Mouse (Mus musculus) granulocyte monocyte progenitor cell, adult 5-6 weeks (primary cell): Measurements from ENCODE around the gene Itgb1bp1. TPM values are rescaled to one million over a fixed set of nuclear protein-coding genes. Genes with fewer than 3 reads are reported as not detected.

Experiments
- ATAC-seq: replicated peaks from 2 replicates; pipeline ENCODE4 v1.8.0; 2016; ENCODE audit warnings: mild to moderate bottlenecking, moderate TSS enrichment, inconsistent platforms; ENCODE audit not compliant: poor library complexity, severe bottlenecking
- total RNA-seq, 2 experiments: library from RNA; stranded (forward) in 1 of 2; stranded (reverse) in 1 of 2; fragments of 200-712, 200-1000 nt in 1 of 2; fragments of >200 nt in 1 of 2; fragmentation: Nextera tagmentation in 1 of 2; gene quantifications; 2 replicates each; pipeline ENCODE4 v1.2.3; 2014 to 2017

Itgb1bp1 gene
- total RNA-seq, 2 experiments from 2014 or later, result 32.0 to 40.8 TPM

- ATAC-seq, result no peak
Measured at GRCm38 (mm10) chr12:21302361-21302783, 16.3 kb upstream of the Itgb1bp1 start.

DNA sequence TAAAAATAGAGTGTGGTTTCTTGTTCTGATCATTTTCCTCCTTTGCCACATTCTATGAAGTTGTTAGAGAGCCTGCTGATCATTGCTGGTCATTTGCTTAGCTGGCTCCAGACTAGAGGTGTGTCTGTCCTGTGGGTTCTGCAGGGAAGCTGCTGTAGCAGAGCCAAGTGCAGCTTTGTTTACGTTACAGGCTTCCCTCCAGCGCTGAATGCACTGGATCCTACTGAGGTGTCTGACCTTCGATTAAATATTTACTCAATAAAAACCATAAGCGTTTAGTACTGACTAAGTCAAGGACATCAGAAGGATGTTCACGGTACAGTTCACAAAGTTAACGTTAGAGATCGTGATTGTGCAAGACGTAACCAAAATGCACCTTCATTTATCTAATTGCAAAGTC is 15.8 kb upstream of the Itgb1bp1 start:
- no peak for ATAC-seq

- ATAC-seq, result no peak
Measured at GRCm38 (mm10) chr12:21301324-21301723, 15.2 kb upstream of the Itgb1bp1 start.

DNA sequence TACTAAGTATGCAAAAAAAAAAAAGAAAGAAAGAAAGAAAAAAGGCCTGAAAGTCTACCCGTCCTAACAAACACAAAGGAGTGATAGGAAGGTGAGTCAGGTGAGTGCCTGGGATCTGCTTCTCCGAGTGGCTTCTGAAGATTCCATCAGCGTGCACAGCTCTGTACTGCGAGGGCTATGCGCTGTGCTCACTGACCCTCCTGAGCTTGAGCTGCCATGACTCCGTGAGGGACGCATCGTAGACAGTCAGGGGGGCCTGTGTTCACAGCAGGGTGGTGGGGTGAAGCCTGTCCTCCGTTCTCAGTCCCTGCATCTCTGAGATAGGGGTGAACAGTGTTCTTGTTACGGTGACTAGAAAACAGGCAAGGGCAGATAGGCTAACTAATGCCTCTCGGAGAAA is 12.8 kb upstream of the Itgb1bp1 start:
- no peak for ATAC-seq

- ATAC-seq, result no peak
Measured at GRCm38 (mm10) chr12:21289651-21290050, 3.6 kb upstream of the Itgb1bp1 start.

- no peak for ATAC-seq
Measured at GRCm38 (mm10) chr12:21288716-21289395, 2.8 kb upstream of the Itgb1bp1 start.

DNA sequence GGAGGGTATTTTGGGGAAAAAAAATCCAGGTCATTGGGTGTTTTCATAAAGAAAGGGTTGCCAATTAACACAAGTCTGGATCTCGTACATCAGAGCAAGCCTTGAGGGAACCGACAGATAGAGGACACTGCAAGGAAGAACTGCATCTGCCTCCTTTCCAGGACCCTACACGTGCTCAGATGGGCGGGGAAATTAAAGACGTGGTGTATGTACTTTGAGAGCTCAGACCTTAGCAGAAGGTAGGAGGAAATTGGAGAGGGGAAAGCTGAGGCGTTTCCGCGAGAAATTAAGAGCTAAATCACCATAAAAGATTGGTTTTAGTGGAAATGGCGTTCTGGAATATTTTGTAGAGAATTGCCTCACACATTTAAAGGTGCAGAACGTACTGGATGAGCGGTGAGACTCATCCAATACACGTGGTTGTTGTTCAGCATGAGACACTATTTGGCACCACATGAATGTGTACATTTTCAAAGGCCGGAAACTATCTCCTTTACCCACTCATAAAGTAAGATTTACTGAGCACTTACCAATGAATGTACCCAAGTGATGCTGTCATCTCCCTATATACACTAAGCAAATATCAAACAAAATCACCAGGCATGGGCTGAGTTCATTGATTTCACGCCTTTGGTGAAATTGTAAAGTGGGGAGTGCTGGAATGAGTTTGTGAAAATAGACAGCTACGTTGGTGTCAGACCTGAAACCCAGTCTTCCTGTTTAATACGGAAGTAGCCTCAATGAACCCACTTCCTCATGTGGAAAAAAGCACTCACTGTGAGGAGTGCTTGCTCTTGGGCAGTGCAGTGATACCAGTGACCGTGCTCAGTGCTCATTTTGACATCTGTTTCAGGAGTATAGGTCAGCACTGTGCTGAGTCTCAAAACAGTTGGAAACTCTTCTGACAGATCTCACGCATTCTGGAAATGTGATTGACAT is 897 bp upstream of the Itgb1bp1 start:
- peak; percentile 76 for ATAC-seq

DNA sequence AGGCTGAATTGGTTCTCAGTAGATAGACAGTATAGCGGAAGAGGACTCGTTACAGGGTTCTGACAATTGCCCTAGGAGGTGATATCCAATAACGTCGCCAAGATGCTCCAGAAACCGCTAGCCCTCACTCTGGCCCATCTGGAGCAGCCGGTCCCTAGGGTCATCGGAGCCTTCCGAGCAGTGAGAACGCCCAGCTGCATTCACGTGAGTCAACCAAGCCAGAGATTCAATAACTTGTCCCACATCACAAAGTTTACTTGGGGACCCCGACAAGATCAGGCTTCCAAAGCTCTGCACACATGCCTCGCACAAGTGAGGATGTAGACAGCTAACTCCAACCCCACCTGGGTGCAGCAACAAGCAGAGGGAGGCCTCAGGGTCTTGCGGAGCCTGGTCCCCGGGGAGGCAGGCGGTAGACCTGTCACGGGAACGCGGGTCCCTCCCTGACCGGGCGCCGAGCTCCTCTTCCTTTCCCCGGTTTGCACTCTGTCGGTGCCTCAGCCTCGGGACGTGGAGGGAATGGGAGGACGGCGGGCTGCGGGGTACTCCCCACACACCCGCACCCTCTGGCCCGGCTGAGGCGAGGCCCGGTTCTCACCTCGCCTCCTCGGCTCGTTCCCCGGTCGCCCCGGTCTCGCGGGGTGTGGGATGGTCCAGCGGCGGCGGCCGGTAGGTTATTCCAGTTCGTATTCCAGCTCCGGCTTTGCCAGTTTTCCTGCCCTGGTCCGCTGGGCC is 409 bp downstream of the Itgb1bp1 start:
- peak; percentile 45 for ATAC-seq

DNA sequence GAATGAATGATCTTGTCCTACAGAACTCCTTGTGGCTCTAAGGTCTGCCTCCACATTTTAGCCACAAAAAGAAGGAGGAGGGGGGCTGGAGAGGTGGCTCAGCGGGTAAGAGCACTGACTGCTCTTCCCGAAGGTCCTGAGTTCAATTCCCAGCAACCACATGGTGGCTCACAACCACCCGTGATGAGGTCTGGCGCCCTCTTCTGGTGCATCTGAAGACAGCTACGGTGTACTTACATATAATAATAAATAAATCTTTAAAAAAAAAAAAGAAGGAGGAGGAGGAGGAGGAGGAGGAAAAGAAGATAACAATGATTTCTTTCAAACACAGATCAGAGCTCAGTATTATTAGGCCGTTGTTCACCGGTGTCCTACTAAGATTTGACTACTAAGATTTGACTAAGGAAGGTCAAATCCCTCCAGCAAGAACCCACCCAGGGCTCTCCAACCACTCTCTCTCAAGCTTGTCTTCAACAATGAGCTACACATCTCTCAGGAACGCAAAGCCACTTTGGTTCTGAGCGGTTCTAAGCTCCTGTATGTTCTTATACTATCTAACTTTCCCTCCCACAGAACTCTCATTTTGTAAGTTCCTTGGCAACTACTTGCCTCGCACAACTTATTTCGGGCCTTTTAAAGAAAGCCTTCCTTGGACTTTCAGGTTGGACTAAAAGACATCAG is 1.2 kb downstream of the Itgb1bp1 start, which contains the start of gene Cpsf3:
Gene Cpsf3, plus strand, starts transcription at position 631 of the 681 bp plus-strand sequence.
- no peak for ATAC-seq

- ATAC-seq, result no peak
Measured at GRCm38 (mm10) chr12:21277352-21277864, 8.7 kb downstream of the Itgb1bp1 start.

GRCm38 (mm10) chr12:21274446-21274845 is 11.6 kb downstream of the Itgb1bp1 start:
- no peak for ATAC-seq

GRCm38 (mm10) chr12:21268083-21268616 is 17.9 kb downstream of the Itgb1bp1 start:
- no peak for ATAC-seq

- ATAC-seq, result no peak
Measured at GRCm38 (mm10) chr12:21266784-21267098, 19.3 kb downstream of the Itgb1bp1 start.

DNA sequence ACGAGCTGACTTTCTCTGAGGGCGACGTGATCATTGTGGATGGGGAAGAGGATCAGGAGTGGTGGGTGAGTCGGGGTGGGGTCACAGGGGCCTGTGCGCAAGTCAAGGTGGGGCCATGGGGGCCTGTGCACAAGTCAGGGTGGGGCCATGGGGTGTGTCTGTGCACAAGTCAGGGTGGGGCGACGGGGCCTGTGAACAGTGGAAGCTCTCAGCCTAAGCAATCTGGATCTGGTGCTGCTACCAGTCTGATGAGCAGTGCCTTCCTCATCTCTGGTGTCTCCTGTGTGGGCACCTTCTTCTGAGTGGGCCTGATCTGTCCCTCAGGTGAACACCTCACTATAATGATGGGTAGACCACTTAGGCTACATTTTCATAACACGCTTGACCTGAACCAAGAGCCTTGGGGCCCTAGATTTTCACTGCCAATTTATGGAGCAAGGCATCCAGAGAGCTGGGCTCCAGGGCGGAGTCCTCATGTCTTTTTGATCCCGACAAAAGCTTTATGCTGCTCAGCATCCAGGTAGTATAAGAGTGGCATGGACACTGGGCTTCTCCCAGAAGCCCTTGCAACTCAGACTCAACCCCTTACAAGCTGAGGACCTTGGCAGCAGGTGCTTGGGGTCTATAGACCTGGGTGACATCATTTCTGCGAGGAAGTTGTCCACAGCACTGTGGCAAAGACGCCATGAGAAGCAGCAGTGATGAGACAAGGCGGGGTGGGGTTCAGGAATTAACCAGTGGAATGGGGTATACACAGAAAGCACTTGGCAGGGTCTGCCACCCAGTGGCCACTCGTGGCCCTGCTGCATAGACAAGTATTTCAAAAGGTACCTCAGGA is 19.9 kb downstream of the Itgb1bp1 start:
- peak; percentile 86 for ATAC-seq

DNA sequence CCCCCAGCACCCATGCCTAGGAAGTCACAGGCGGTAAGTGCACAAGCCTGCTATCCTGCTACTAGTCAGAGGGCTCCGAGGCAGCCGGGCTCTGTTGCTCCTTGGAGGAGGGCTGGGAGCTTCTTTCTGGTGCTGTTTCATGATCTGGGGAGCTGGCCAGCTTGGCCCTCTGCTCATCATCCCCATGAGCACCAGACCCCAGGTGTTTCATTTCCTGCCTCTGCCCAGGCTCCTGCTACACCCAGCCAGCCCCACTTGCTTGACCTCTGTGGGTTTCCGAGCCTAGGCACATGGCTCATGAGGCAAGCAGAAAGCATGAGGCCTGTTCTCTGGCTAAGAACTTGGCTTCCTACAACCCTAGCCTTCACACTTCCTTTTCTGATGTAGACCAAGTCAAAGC is 20.6 kb downstream of the Itgb1bp1 start:
- no peak for ATAC-seq

GRCm38 (mm10) chr12:21264970-21265369 is 21.1 kb downstream of the Itgb1bp1 start:
- no peak for ATAC-seq

DNA sequence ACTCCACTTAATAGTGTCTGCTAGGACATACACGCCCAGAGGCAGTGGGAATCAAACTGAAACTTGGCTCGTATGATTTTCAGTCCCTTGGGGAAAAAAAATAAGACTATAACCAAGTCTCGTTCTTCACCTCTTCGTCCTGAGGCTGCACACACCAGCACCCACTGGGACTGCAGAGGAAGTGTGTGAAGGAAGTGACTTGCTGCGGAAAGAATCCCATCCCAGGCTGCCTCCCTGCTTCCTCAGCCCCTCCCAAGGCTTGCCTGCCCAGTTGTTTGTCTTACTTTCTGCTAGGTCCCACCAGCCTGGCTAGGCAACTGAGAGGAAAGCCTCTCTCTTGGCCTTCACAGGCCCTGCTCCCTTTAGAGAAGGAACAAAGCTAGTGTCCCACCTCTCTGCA is 21.8 kb downstream of the Itgb1bp1 start:
- ATAC-seq, result peak; percentile 28; the same call in 1 of the 2 replicates

- ATAC-seq, result no peak
Measured at GRCm38 (mm10) chr12:21263256-21263655, 22.8 kb downstream of the Itgb1bp1 start.

- no peak for ATAC-seq
Measured at GRCm38 (mm10) chr12:21261521-21261920, 24.6 kb downstream of the Itgb1bp1 start.
